Mouse (Mus musculus): ENCODE measurements at regions not wholly inside any gene's neighbourhood (a gene's known extent, or its start where the extent isn't known, plus 50 kb on each side); places are given as distances from the start of the nearest gene placed in this dataset.

DNA sequence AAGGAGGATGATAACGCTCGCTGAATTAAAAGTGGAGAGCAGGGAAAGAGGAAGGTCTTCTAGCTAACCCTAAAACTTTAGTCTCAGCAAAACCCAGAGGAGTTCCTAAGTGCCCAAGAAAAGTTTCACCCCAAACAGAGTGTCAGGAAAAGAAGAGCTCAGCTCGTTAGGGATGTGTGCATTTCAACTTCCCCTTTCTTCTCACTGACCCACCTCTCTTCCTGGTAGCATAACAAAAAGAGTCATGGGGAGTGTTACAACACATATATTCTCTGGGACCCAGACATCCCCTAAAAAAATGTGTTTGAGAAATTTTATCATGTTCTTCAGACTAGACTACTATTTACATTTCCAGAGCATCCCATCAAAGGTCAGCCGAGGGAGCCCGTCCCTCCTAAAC lies 432.6 kb downstream of the Mctp2 start:
- DNase-seq = no peak

DNA sequence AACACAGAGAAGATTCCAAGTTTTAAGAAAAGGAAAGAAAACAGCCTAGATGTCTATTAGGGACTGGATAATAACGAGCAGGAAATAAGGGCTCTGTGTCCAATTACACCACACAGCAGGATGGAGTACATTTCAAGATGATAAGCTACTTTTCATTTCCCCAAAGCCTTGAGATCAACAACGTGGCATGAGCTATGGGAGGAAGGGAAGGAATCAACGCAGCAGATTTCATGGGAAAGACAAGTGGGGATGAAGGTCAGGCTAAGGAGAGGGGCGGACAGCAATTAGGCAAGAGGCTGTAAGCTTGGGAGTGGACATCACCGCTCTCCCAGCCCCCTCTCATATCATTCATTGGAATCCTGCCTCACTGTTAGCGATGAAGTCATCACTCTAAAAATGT lies 433.5 kb downstream of the Mctp2 start:
- DNase-seq = no peak

DNA sequence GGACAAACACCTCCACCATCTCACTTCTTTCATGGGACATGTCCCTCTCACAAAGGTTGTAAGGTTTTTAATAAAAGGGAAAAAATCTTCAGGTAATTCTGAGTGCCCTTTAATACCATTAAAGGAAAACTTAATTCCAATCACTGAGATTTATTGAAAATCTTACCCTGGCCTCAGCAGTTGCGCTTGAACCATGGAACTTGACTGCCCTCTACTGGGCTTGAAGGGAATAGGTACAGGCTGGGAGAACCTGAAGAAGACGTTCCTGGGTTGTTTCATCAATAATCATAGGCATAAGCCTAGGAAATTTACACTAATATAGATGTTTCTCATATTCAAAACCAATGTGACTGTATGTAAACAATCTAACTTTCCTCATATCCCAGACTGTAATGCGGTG lies 439.3 kb downstream of the Mctp2 start:
- peak; percentile 3 for DNase-seq

DNA sequence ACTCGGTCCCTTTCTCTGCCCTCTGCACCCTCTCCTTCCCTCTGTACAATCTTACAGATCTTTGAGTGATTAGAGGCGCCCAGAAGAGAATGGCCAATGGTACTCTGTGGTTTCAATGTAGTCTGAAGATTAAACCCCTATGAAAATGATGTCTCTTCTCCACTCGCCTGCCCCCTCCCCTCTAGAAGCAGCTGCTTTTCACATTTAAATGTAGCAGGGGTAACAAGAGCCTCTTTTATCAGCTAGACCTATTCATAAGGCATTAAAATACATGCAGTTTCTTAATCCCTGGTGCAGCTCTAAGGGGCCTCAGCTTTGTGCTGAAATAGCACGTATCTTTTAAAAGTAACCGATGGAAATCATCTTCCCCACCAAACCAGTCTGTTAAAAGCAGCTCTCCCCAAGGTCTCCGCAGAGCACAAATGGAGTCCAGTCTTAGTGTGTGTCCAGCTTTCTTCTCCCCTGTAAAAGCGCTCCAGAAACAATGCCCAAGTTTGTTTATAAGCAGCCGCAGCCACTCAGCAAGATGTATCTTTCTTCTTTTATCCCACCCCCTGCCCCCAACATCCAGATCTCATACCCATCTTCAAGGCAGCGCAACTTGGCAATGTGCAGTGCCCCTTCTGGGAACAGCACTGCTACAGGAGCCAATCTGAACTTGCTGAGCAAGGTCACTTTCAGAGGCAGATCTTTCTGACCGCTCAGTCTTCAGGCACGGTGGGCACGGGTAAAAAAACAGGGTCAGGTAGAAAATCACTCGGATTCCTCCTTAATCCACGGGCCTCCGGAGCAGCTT lies 440.8 kb downstream of the Mctp2 start:
- no peak for DNase-seq

DNA sequence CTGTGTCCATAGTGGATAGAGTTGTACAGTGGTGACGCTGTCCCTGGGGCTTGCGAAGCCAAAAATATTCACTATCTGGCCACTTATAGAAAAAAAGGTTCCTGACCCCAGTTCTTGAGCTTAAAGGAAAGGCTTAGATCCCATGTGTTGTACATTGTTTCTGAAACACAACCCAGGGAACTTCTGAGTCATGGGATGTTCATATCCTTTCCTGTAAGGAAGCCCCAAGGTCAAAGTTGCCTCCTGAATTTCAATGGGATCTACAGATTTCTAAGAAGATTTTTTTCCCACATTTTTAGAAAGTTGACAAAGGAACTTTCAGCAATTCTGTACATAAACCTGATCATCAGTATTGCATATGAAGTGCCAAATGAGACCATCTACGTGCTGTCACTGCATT lies 453.5 kb downstream of the Mctp2 start:
- no peak for DNase-seq

DNA sequence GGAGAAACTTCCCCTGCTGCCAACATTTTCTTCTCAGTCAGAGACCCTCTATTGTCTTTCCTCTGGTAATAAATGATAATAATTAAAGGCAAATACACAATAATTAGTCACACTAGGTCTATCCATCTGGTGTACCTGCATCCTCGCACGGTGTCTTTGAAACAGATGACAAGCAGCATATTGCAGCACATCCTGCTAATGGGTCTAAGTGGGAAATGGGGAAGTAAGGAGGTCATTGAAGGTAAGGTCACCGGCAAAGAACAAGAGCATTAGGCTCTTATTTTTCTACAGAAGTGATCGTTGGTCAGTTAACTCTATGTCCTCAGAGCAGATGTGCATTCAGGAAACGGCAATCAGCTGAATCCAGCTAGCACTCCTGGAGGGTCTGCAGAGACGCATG lies 457.2 kb downstream of the Mctp2 start:
- DNase-seq = no peak

DNA sequence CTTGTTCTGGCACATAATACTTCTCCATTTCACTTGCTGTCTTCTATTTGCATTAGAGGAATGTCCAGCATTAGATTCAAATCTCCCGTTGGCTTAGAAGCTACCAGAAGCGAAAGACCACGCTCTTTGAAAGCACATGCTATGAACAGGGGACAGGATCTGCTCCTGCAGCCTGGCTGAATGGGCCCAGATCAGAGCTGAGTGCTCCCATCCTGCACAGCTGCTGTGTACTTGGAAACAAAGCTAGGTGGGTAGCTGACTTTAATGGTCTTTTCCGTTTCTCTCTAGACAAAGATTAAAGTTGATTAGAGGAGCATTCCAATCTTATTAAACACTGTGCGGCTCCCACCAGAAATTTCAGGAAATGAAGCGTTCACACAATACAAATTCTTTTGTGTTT lies 468.6 kb downstream of the Mctp2 start:
- no peak for DNase-seq

DNA sequence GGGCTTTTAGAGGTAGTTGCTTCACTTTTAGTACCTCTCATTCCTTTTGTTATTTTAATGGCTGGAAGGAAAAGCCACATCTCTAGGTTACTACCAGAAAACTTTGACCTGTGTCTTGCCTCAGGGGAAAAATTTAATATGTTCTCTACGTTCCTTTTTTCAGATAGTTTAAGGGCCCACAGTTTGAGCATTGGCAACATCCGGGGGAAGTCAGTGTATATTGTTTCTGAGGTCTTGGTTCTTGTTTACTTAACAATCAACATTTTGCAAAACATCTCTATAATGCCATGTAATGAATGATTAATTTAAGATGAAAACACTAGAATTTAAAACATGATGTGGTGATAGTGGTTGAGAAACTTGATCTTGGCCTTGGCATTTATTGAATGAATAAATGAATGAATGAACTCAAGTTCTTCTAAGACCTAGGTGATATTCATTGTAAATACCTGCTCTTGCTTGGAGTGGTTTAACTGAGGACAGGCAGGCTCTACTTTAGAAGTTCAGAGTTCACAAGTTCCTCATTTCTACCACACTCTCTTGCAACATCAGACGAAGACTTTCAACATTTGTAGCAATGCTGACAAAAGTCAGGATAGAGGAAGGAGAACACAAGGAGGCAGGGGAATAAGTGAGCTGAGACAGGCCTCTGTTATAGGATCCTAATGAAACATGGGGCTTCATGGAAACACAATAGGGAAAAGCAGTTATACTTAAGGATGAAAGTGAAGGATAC lies 474.4 kb downstream of the Mctp2 start:
- DNase-seq = no peak

DNA sequence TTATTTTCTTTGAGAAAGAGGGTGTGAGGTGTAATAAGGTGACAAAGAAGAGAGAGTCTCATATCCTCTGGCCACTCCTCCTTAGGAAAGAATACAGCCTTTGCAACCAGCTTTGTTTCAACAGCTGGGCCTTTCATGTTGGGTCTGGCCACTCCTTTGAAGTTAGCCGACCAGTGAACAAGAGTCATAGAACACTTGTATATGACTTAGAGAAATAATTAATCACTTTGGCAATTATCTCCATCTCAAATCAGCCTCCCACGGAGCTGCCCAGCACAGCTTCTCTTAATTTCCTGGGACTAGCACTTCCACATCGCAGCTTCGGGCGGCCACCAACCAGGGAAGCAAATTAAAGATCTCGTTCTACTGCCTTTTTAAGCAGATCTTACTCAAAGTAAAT lies 476.8 kb downstream of the Mctp2 start:
- DNase-seq = no peak

DNA sequence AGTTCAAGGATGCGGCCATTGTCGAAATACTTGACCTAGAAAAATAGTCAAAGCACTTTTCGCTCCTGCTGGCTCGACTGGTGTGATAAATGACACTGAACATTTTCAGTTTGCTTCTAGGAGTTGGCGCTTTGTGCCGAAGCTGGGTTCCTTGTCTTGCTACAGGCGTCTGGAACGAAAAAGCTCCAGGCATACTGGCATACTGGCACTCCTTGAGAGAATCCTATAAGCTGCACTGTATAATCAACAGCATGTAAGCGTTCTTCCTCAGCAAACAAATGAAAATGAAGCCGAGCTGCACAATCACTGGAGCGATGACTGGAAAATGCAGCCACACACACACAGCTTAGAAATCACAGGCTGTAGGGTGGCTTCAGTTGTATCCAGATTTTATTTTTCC lies 464.9 kb upstream of the Gm10295 start:
- DNase-seq = no peak

DNA sequence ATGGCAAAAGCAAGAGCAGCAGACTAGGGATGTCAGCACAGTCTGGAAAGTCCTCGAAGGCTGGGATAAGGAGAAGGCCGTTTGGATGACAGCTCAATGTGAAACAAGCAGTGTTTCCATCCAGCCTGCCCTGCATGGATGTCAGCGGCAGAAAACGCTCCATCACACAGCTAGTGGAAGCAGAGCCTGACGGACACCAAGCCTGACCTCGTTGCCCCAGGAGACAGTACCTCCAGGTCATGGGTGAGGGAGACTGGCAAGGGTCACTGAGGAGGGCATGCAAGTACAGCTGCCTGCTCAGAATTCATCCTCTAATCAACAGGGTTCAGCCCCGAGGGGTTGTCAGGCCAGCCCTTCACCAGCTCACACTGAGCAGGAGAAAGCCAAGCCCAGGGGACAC lies 442.9 kb upstream of the Gm10295 start:
- no peak for DNase-seq

DNA sequence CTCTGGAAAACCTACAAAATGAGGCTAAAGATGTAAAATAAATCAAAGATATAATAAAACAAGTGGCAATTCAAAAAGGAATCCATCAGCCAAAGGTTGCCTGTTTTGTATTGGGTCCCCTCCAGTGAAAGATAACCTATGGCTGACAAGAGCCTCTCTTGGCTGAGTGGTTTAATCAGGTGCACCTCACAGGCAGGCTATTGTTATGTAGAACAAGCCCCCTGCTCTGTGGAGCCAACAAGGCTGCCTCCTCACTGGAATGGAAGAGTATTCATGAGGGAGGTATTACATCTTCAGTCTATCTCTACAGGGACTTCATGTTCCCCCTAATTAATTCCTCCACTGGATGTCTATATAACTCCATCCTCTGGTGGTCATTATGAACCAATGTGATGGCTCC lies 437.1 kb upstream of the Gm10295 start:
- no peak for DNase-seq

DNA sequence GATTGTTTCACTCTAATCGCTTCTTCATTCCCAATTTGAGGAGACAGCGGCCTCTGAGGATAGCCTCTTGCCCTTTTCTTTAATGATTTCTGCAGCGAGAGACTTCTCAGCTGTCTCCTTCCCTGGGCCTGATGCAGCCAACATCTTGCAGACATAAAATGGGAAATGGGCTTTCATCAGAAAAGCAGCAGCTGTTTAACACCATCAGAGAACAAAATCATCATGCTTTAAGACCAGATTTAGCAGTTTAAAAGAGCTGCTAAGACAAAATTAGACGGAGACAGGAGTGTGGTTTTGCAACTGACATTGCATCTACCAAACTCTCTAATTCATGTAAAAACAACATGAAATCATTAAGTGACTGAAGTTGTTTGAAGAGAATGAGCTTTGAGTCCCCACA lies 431.2 kb upstream of the Gm10295 start:
- DNase-seq = no peak

DNA sequence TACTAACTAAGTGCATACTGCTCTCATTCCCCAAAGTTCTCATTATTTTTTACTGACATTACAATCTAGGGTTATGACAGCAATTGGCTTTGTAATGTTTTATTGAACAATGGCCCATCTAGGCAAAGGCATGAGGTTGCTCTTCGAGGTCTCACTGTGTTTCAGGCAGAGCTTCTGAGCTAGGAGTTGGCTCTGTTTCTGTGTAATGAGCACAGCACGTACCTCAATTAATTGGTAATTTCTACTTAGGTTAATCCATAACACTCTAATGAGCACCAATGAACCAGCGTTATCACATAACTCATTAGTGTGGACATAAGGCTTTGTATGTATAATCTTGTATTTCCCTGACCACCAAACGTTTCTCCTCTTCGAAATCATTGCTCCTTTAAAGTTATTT lies 398.6 kb upstream of the Gm10295 start:
- DNase-seq = no peak

DNA sequence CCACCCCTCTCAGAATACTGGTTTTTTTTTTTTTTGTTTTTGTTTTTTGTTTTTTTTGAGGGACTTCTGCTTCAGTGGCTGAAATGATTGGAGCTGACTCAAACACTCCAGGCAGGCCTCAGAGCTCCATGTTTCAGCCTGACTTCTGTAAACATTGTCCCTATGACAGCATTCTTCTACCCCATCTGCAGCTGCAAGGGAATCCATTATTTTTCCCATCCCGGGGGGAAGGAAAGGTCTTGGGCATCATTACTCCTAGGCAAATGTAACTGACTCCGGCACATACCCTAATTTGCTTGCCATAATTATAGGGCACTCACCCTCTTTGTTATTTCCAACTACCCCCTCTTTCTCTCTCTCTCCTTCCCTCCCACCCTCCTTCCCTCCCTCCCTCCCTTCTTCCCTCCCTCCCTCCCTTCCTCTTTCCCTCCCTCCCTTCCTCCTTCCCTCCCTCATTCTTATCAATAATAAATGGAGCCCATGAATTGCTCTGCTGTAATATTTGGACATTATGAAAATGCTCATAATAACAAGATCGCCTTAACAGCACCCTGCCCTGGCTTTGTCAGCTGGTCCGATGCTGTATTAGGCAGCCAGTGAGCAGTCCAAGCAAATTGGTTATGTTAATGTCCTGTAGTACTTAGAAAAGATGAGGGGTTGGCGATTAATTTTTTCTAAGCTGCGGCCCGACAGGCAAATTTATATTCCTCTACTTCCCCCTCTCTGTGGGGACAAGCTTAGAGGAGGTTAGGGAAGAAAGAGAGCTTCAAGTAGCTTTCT lies 395.0 kb upstream of the Gm10295 start:
- no peak for DNase-seq

DNA sequence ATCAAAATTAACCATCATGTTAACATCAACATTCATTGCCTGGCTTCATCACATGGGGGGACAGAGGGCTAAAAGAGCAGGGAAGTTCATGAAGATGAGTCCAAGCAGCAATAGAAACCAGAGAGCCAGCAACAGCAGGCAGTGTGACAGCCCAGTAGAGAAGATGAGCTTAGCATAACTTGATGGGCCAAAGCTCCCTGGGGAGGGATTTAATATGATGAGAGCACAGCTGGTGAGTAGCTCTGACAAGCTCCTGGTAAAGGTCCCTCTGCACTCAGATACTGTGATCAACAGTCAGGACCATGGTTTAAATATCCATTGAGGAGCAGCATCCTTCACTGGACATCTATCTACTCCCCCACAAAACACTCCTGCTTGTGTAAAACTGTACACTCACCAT lies 377.2 kb upstream of the Gm10295 start:
- DNase-seq = no peak

DNA sequence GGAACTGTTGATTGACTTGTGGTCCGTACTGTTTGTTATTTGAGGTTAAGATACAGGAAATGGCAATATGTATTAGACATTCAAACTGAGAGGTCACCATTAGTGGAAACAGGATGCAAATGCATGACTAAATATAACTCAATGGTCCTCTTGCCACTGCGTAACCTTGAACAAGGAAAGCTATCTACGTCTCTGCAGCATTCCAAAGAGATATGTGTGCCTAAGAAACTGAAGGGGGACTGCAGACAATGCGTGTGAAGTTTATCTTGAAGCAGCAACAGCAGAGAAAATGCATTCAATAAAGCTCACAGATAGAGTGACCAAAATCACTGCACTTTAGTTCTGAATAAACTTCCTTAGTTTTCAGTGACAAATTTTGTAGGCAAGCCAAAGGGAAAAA lies 356.9 kb upstream of the Gm10295 start:
- no peak for DNase-seq

DNA sequence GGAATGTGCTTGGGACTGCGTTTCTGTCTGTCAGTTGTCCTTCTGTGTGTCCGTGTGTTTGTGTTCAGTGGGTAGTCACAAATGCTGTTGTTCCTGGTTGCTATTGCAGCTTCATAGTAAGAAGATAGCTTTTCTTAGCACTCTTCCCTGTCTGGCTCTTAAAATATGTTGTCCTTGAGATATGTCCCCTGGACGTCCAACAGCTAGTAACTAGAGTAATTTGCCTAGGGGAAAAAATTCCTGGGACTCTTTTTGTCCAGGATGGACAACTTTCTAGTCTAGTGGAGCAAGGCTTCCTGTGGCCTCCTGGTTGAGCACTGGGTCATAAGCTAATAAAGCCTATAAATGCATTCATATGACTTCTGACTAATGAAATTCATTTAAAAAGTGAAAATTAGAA lies 354.9 kb upstream of the Gm10295 start:
- no peak for DNase-seq

DNA sequence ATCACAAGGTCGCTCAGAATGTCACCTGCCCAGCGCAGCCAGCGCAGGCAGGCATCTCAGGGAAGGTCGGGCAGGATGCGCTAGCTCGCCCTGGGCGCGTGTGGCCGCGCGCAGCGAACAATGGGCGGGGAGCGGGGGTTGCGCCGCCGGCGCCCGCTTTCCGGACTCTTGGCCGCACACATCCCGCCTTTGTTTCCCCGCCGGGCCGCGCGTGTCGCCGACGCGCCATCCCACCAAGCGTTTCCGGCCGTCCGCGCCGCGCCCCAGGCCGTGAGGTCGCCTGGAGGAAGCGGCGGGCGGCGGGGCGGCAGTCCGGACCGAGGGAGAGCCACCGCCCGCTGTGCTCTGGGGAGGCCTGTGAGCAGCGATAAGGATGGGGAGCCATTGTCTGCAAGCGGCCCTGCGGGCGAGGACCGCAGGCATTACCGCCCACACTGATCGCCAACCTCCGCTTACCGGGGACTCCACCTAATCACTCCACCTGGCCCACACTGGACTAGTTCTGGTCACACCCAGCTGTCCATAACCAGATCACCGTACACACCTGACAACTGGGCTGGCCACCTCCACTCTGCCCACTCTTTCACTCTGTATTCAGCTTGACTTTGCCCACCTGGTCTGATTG lies 354.3 kb upstream of the Gm10295 start:
- DNase-seq = no peak

DNA sequence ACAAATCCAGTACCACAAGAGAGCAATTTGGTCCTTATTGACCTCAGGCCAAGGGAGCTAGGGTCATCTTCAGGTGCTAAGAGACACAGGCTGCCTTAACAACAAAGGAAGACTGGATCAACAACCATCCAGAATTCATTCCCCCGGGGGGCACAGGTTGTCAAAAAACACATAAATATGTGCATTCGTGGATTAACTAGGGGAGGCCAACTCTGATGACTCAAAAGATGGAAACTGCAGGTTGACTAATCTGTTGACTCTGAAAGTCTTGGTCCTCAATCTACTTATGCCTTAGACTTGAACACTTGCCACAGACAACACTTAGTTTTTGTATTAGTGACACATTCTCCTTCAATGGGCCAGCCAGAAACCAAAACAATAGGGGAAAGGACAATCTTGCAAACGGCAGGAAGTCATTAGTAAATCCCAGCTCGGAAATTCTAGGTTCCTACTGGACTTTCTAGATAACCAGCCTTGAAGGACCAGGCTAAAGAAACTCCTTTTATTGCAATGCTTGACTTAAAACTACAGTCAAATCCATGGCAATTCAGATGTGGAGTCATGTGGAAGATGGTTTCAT lies 353.5 kb upstream of the Gm10295 start:
- DNase-seq = no peak

All from thymus, postnatal 14 days (tissue).